Mouse (Mus musculus) layer of hippocampus, adult 2 months (tissue): Measurements from ENCODE around the gene Zfp518b. TPM values are rescaled to one million over a fixed set of nuclear protein-coding genes. Genes with fewer than 3 reads are reported as not detected.

ENCODE experiments used
- DNase-seq, 2 experiments: peaks; one replicate each; pipeline ENCODE4 v3.0.0; 2022; ENCODE audit warnings: low spot score in 2 of 2
- H3K27ac ChIP-seq: fragments of 200-600 bp; 2 replicates; pipeline ENCODE4 v1.8.1; 2022
- H3K4me3 ChIP-seq: fragments of 200-600 bp; 2 replicates; pipeline ENCODE4 v1.8.1; 2022; ENCODE audit warnings: mild to moderate bottlenecking
- CTCF ChIP-seq: fragments of 200-600 bp; conservative IDR thresholded peaks from 2 replicates; pipeline ENCODE4 v1.8.1; 2022; ENCODE audit warnings: antibody characterized with exemption, mild to moderate bottlenecking, moderate library complexity
- total RNA-seq, 2 experiments: library from RNA; stranded (reverse); gene quantifications; 2 replicates each; pipeline ENCODE4 v1.2.3; 2021

Zfp518b gene
- total RNA-seq, 2 experiments from 2014 or later: 13.1 to 13.9 TPM

GRCm38 (mm10) chr5:38618908-38619307 lies 65.7 kb downstream of the Zfp518b start:
- Histone ChIP-seq H3K4me3 (no peak overlapping the region), H3K27ac (no peak overlapping the region)
- DNase-seq: no peak
- TF ChIP-seq CTCF: no peak

Other genes with a start within 250 kb of the Zfp518b start
- gene Slc2a9, start 181.7 kb downstream of the Zfp518b start, total RNA-seq: 1 to 10 TPM; 3.2 to 4.2 TPM
- 100 to 1,000 TPM; 203 to 212 TPM for gene Wdr1, start 121.6 kb downstream of the Zfp518b start, total RNA-seq
- gene Clnk, start 192.0 kb upstream of the Zfp518b start, total RNA-seq: not detected